Mouse (Mus musculus) CD4-positive, CD25-positive, alpha-beta regulatory T cell, adult 4 months (primary cell): ENCODE measurements around the gene Rgcc. TPM values are rescaled to one million over a fixed set of nuclear protein-coding genes. Genes with fewer than 3 reads are reported as not detected.

Experiments
- ATAC-seq: one replicate; pipeline ENCODE4 v1.8.0; 2017
- polyA plus RNA-seq, 2 experiments: library from polyadenylated mRNA; unstranded; fragments of 100-300 nt; shearing (Covaris generic); gene quantifications; one replicate each; pipeline ENCODE4 v1.2.1; 2017

Gene Rgcc
- polyA plus RNA-seq, 2 experiments from 2014 or later, result 20.3 to 29.3 TPM

- no peak for ATAC-seq
Measured at GRCm38 (mm10) chr14:79299796-79300195, 1.6 kb downstream of the Rgcc start.

- ATAC-seq, result no peak
Measured at GRCm38 (mm10) chr14:79299230-79299629, 2.2 kb downstream of the Rgcc start.

DNA sequence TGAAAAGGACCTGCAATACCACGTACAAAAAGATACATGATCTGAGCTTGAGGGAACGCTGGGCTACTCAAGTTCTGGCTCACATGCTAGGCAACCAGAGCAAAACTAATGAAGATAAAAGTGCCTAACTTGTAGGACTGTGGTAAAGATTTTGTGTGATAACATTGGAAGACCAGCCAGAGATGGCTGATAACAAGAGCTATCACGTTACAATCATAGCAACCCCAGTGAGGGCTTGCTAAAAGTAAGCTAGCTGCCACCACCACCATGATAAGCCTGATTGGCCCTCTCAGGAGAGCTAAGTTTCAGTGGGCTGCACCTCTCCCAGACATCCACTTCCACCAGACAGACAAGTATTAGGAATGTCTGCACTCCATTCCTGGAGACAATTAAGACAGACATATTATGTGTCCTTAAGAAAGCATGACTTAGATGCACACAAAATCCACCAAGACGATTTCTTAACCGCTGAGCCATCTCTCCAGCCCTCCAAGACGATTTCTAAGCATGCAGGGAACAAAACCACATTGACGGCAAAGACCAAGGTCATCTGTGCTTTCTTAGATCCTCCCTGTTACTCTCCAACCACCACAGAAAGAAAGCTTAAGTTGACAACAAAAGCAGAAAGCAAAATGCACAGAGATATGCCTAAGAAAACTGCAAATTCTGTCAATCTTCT, 3.0 kb downstream of the Rgcc start:
- no peak for ATAC-seq

- no peak for ATAC-seq
Measured at GRCm38 (mm10) chr14:79296836-79297235, 4.6 kb downstream of the Rgcc start.

- no peak for ATAC-seq
Measured at GRCm38 (mm10) chr14:79296201-79296600, 5.2 kb downstream of the Rgcc start.

GRCm38 (mm10) chr14:79295579-79295978, 5.9 kb downstream of the Rgcc start:
- ATAC-seq, result no peak

DNA sequence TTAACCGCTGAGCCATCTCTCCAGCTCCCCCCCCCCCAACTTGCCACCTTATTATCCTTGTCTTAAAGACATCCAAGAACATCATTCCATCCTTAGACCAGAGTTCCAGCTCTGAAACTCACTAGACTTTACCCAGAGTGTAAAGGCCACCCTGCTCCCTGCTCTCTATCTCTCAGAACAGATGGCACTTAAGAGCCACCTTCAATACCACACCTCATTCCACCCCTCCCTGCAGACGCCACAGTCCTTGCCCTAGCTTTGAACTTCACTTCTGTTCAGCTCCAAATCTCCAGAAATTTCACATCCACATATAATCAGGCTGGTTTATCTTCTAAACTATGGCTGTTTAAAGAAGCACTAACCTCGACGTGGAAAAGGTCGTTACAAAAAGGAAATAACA, 6.5 kb downstream of the Rgcc start:
- ATAC-seq, result no peak

GRCm38 (mm10) chr14:79294051-79294814, 7.2 kb downstream of the Rgcc start:
- ATAC-seq, result no peak

GRCm38 (mm10) chr14:79293119-79293780, 8.2 kb downstream of the Rgcc start:
- peak; percentile 96 for ATAC-seq

- ATAC-seq, result no peak
Measured at GRCm38 (mm10) chr14:79291629-79292028, 9.8 kb downstream of the Rgcc start.

GRCm38 (mm10) chr14:79290683-79291425, 10.6 kb downstream of the Rgcc start:
- ATAC-seq, result no peak

- no peak for ATAC-seq
Measured at GRCm38 (mm10) chr14:79289909-79290308, 11.5 kb downstream of the Rgcc start.

GRCm38 (mm10) chr14:79288280-79288679, 13.2 kb downstream of the Rgcc start:
- peak; percentile 56 for ATAC-seq

GRCm38 (mm10) chr14:79287251-79287863, 14.1 kb downstream of the Rgcc start:
- no peak for ATAC-seq

GRCm38 (mm10) chr14:79285549-79285948, 15.9 kb downstream of the Rgcc start:
- ATAC-seq, result no peak

GRCm38 (mm10) chr14:79284616-79285015, 16.8 kb downstream of the Rgcc start:
- no peak for ATAC-seq

GRCm38 (mm10) chr14:79283952-79284351, 17.5 kb downstream of the Rgcc start:
- ATAC-seq, result no peak

- no peak for ATAC-seq
Measured at GRCm38 (mm10) chr14:79281894-79282553, 19.4 kb downstream of the Rgcc start.

GRCm38 (mm10) chr14:79280456-79280855, 21.0 kb downstream of the Rgcc start:
- ATAC-seq, result peak; percentile 43

GRCm38 (mm10) chr14:79279494-79279893, 22.0 kb downstream of the Rgcc start:
- ATAC-seq, result no peak

DNA sequence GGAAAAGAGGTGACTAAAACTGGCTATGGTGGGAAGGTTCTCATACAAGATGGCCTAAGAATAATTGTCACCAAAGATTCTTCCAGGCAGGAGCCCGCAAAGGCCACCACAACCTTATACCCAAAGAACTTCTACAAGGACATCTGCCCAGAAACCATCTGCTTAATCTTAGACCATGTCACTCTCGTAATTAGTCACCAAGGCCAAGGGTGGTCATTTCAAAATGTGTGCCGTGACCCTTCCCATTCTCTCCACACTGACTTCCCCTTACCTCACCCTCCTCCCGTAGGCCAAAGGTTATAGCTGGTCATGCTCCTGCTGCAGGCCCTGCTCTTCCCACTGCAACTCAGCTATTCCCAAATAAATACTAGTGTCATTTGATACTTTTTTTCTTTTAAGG, 22.5 kb downstream of the Rgcc start:
- ATAC-seq, result no peak

DNA sequence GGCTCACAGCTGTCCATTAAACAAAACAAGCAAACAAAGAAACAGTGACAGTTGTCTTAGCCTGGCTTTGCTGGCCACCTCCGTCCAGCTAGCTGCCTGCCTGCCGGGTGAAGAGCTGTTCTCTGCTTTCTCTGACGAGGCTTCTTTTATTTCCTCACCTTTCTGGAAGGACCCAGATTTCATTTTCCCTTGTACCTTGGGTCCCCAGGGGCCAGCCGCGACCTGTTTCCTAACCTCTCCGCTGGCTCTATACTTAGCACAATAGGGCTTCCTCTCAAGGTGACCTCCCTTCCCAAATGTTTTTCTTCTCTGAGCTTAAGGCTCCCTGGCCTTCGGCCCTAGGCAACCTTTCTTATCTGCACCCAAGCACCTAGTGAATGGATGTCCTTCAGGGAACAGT, 23.5 kb downstream of the Rgcc start:
- ATAC-seq, result no peak
